Mouse (Mus musculus) thymus, adult 2 months (tissue): ENCODE measurements around the gene Rps6ka2.

Experiments
- CTCF ChIP-seq: fragments of 200-500 bp; IDR thresholded peaks from 2 replicates; pipeline ENCODE4 v1.5.1; 2012; ENCODE audit warnings: mild to moderate bottlenecking, control low read depth, low read length, moderate library complexity, borderline replicate concordance; ENCODE audit not compliant: control insufficient read depth, poor library complexity, insufficient read depth; ENCODE audit errors: extremely low read depth
- POLR2A ChIP-seq: fragments of 200-500 bp; IDR thresholded peaks from 2 replicates; pipeline ENCODE4 v1.6.1; 2012; ENCODE audit warnings: mild to moderate bottlenecking, low read length, control low read depth, moderate library complexity; ENCODE audit not compliant: control insufficient read depth, poor library complexity, insufficient read depth; ENCODE audit errors: extremely low read depth

DNA sequence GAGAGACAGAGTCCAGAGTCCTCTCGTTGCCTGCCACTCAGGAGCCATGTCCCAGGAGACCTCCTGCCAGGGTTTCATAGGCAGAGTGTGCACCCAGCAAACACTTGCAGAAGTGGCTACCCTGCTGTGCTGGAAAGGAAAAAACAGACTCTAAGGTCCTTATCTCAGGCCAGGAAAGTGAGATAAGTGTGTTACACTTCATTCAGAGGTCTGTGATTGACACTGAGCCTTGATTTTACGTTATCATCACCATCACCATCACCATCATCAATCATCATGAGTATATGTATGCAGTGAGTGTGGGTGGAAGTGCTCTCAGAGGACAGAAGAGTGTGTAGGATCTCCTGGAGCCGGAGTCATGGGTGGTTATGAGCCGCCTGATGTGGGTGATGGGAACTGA is 51.4 kb downstream of the Rps6ka2 start:
- TF ChIP-seq CTCF (no peak), POLR2A (no peak)
